Mouse (Mus musculus) testis, adult 2 months (tissue): ENCODE results near the gene Gm20517.

Experiments used
- CTCF ChIP-seq: fragments of 200-500 bp; IDR thresholded peaks from 2 replicates; pipeline ENCODE4 v1.5.1; 2012; ENCODE audit warnings: low read depth, mild to moderate bottlenecking, inconsistent platforms, low read length, moderate library complexity; ENCODE audit not compliant: control insufficient read depth, insufficient read depth, insufficient replicate concordance
- POLR2A ChIP-seq: fragments of 200-500 bp; IDR thresholded peaks from 2 replicates; pipeline ENCODE4 v1.6.1; 2012; ENCODE audit warnings: low read depth, mild to moderate bottlenecking, inconsistent platforms, low read length, moderate library complexity; ENCODE audit not compliant: control insufficient read depth

- TF ChIP-seq CTCF (no peak), POLR2A (no peak)
These were observed 51.8 kb downstream of the Gm20517 start for GRCm38 (mm10) chr17:47663009-47663713.
